Mouse (Mus musculus): ENCODE measurements around the gene Casp2. TPM values are rescaled to one million over a fixed set of nuclear protein-coding genes. Genes with fewer than 3 reads are reported as not detected.

Gene Casp2
- 10 to 100 TPM; 29.7 to 35.5 TPM for total RNA-seq (2021)

- intact Hi-C loops (cut with DNase I): loop anchor here (5.0 kb wide), 3 partner anchors 37 to 657 kb away; partner anchors contain the start of genes Ephb6 and Fam131b
- peak; percentile 98 to 99 for DNase-seq (ENCODE audit: extremely low spot score in 1 of 2, low spot score in 2 of 2)
Observed at GRCm38 (mm10) chr6:42264626-42265312, at the start of gene Casp2. Gene Casp2 (plus strand): TSS chr6:42264985.

DNA sequence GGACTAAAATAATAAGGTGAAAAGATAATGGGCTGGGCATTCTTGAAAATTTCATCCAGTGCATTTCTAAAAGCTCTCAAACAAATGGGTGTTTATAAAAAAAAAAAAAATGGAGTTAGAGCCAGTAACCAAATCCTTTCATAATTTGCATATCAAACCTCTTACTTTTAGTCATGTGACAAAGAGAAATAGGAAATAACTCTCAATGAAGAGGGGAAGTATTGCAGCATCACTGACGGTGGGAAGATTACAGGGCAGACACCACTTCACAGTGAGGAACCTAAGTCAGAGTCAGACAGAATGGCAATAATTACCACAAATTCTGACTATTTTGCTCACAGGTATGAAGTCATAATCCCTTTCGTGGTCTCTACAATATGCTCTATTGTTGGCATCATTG, 49.8 kb upstream of the Casp2 start, which contains the start of gene Tas2r144:
TSS of gene Tas2r144 (plus strand) at position 301 of the 400 bp plus-strand sequence.
- DNase-seq (ENCODE audit: extremely low spot score in 1 of 2, low spot score in 2 of 2): no peak
- intact Hi-C loops (cut with DNase I): no loop called here

DNA sequence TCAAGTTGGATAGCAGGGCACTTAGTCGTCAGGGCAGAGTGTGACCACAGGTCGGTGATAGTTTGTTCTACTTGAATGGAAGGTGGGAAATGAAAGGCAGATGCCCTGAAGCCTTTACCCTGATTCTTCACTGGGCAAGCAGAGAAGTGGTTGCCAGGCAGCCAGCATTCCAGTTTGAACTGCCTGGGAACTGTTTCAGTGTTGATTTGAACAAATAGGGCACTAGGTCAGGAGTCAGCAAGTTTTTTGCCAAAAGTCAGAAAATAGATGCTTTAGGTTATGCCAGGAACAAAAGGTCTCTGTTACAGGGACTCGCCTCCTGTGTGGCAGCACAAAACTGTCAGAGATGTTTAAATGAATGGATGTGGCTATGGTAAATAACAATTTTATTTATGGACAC, 42.5 kb upstream of the Casp2 start:
- DNase-seq (ENCODE audit: extremely low spot score in 1 of 2, low spot score in 2 of 2): no peak
- intact Hi-C loops (cut with DNase I): no loop called here

GRCm38 (mm10) chr6:42225046-42225445, 39.7 kb upstream of the Casp2 start:
- intact Hi-C loops (cut with DNase I): loop anchor here (5.0 kb wide), 1 partner anchor 37 kb away; the partner anchor contains the start of genes Casp2 and Tmem139
- DNase-seq (ENCODE audit: extremely low spot score in 1 of 2, low spot score in 2 of 2): no peak

- intact Hi-C loops (cut with DNase I): loop anchor here (2.0 to 5.0 kb wide), 2 partner anchors 35 to 355 kb away; partner anchors contain the start of genes Casp2 and Tmem139
- DNase-seq (ENCODE audit: extremely low spot score in 1 of 2, low spot score in 2 of 2): peak; percentile 39 to 54
Observed at GRCm38 (mm10) chr6:42227240-42228101, 37.3 kb upstream of the Casp2 start.

- intact Hi-C loops (cut with DNase I): loop anchor here (5.0 kb wide), 1 partner anchor 33 kb away; the partner anchor contains the start of genes Casp2 and Tmem139
Observed at GRCm38 (mm10) chr6:42229610-42230009, 35.2 kb upstream of the Casp2 start.

DNA sequence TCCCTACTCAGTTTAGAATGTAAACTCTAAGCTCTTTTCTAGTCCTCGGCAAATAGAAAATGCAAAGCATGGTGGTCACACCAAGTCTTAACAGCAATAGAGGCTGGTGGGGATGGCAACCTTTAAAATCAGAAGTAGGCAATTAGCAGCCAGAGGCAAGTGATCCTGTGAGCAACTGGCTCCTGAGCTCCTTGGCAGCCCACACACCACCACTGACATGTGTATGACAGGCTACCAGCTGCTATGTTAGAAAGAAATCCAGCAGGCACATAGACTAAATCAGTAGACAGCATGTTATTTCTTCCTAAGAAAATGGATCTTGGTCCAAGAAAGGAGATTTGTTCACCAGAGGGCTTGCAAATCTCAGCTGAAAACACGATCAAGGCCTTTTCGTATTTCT, 33.6 kb upstream of the Casp2 start:
- intact Hi-C loops (cut with DNase I): no loop called here
- DNase-seq (ENCODE audit: extremely low spot score in 1 of 2, low spot score in 2 of 2): peak in 1 of 2 experiments; percentile 15

More at GRCm38 (mm10) chr6:42229610-42230009, 35.2 kb upstream of the Casp2 start:
- no peak for DNase-seq (ENCODE audit: extremely low spot score in 1 of 2, low spot score in 2 of 2)

DNA sequence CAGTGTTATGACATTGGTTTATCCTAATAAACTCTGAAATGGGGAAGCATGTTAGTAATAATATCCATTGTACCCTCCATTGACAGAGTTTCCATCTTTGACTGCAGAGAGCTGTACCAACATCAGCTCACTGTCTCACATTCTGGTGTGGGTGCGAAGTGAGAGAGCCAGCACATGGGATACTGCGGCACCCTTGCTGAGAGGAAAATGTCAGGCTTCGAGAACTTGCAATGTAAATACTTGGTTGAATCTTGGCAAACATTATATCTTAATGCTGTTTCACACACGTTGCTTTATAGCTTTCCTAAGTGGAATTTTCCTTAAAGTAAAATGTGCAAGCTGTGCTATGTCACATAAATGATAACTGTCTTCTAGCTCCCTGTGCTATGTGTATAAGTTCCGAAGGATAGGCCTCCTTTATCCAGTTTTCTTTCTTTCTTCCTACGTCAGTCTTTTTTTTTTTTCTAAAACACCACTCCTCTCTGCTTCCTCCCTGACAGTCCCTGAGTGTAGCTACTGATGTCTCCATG, 27.4 kb upstream of the Casp2 start:
- no peak for DNase-seq (ENCODE audit: extremely low spot score in 1 of 2, low spot score in 2 of 2)
- intact Hi-C loops (cut with DNase I): no loop called here

DNA sequence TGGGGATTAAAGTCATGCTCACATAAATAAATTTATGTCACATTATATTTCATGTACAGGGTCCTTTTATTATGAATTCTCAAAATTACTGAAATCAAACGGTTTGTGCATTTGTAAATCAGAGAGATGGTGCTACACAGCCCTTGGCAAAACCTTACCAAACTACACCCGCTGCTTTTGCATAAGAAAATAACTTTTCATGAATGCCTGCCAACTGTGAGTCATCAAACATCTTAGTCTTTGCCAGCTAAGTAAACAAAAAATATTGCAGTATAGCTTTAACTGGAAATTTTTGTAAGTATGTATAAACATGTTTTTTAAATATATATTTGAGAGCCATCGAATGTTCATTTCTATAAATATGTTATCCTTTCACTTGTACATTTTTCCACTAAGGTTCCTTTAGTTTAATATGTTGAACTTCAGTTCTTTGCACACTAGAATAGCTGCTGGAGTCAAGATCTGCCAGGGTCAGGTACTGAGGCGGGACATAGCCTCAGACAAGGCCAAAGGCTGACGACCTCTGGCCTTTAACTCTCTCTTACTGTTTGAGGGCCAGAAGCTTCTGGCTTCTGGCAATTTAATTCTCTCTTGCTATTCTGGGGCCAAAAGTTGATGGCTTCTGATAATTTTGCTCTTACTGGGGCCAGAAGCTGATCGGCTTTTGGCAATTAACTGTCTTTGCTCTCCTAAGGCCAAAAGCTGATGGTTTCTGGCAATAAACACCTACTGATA, 23.3 kb upstream of the Casp2 start:
- DNase-seq (ENCODE audit: extremely low spot score in 1 of 2, low spot score in 2 of 2): no peak
- intact Hi-C loops (cut with DNase I): no loop called here

DNA sequence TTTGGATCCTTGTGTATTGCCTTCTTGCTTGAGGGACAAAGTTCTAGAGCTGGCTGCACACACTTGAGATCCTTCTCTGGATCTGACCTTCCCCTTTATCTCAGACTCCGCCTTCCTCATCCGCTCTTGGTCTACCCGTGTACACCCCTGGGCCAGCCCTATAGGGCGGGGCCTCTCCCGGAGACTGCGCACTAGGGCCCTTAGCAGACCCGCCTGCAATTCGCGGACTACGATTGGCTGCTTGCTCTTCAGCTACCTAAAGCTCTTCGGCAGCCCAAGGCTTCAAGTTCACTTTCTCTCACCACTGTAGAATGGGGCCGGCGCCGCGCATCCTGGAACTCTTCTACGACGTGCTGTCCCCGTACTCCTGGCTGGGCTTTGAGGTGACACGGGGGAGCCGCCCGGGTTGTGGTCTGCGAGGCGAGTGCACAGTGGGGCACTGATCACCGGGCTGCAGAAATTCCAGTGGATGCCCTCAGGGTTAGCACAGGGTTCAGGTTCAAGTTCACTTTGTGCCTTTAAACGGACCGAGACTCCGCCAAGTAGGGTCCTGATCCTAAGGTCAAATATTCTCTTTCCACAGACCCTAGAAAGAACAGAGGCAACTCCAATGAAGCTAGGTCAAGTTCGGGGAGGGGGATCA, 19.0 kb upstream of the Casp2 start, which contains the start of gene Gstk1:
TSS of gene Gstk1 (plus strand) at position 225 of the 643 bp plus-strand sequence.
- DNase-seq (ENCODE audit: extremely low spot score in 1 of 2, low spot score in 2 of 2): peak; percentile 51 to 88
- intact Hi-C loops (cut with DNase I): no loop called here

DNA sequence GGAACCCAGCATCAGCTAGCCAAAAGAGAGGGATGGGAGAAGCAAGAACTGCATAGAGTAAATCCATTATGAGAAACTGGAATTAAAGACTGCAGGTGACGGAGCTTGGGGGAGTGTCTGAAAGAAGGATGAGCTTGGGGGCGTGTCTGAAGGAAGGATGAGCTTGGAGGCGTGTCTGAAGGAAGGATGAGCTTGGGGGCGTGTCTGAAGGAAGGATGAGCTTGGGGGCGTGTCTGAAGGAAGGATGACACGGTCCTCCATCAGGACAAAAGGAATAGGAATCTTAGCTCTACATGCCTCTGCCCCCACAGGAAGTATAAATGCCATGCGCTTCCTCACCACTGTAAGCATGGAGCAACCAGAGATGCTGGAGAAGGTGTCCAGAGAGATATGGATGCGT, 17.6 kb upstream of the Casp2 start:
- intact Hi-C loops (cut with DNase I): no loop called here
- DNase-seq (ENCODE audit: extremely low spot score in 1 of 2, low spot score in 2 of 2): peak in 1 of 2 experiments; percentile 49

DNA sequence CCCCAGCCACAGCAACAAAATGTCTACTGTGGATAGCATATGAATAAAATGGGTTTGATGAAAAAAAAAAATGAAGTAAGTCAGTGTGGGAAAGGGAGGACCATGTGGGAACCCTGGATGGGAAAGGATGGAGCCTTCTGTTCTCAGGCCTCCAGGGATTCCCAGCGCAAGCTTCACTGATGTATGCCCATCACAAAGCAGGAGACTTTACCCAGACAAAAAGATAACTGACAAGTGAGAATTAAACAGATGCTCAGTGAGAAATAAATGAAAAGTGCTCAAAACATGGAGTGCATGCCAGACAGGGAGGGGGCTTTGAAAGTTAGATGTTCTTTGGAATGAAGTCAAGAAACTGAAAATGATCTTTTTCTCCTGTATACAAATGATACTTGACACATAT, 16.8 kb upstream of the Casp2 start:
- no peak for DNase-seq (ENCODE audit: extremely low spot score in 1 of 2, low spot score in 2 of 2)
- intact Hi-C loops (cut with DNase I): no loop called here

DNA sequence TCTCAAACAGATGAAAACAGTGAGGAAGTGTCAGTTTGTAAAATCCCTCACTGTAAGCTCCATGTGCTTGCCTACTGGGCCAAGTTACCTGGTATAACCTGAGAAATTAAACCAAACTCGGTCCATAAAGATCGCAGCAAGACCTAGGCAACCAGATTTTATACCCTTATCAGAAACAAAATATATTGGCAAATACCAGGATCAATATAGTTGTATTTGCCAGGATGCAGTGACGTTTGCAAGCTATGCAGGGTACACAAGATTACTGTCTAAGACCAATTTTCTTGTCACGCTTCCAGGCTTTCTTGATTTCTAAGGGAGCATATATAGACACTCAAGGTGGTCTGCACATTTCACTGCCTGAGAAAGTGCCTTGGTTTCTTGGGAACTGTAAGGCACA, 13.0 kb upstream of the Casp2 start:
- intact Hi-C loops (cut with DNase I): no loop called here
- no peak for DNase-seq (ENCODE audit: extremely low spot score in 1 of 2, low spot score in 2 of 2)

DNA sequence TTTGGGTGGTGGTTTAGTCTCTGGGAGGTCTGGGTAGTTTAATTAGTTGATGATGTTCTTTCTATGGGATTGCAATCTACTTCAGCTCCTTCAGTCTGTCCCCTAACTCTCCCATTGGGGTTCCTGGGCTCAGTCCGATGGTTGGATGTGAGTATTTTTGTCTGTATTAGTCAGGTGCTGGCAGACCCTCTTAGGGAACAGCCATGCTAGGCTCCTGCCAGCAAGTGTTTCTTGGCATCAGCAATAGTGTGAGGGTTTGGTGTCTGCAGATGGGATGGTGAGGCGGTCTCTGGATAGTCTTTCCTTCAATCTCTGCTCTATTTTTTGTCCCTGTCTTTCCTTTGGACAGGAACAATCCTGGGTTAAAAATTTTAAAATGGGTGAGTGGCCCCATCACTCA, 11.7 kb upstream of the Casp2 start:
- DNase-seq (ENCODE audit: extremely low spot score in 1 of 2, low spot score in 2 of 2): no peak
- intact Hi-C loops (cut with DNase I): no loop called here

DNA sequence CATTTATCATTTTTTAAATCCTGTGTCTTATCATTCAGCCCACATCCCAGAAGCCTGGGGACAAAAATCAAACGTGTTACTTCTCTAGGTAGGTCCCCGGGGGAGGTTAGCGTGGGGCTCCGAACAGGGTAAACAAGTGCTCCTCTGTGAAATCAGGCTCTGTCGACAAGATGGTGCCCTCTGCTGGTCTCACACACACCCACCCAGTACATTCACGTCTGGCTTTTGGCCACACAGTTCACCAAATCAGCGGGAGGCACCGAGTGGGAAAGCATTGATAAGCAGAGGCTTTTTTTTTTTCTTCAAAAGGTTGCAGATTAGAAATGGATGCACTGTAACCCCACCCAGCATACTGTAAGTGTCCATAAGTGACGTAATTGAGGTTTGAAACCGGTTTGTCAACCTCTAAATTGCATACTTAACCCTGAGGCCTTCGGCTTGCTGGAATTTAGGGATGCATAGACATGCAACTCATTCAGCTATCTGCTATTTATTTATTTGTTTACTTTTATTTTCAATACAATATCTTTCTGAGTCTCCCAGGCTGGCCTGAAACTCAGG, 7.4 kb upstream of the Casp2 start:
- DNase-seq (ENCODE audit: extremely low spot score in 1 of 2, low spot score in 2 of 2): peak in 1 of 2 experiments; percentile 48
- intact Hi-C loops (cut with DNase I): no loop called here

DNA sequence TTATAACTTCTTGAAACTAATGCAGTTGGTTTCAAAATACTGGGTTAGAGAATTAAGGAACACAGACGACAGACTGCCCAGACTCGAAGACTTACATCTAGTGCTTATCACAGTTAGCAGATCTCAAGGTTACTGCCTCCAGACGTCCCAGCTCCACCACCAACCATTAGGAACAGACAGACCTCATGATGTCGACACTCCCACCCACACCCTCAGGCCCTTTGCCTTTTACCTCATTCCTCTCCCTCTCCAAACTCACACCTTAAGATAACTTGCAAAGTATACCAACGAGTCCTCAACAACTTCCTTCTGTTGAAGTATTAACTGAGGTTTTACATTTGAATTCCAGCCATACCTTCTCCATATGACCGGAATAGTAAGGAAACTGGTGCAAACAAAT, 4.4 kb upstream of the Casp2 start:
- no peak for DNase-seq (ENCODE audit: extremely low spot score in 1 of 2, low spot score in 2 of 2)
- intact Hi-C loops (cut with DNase I): loop anchor here (5.0 kb wide), 1 partner anchor 33 kb away; no protein-coding TSS in a partner anchor

- no peak for DNase-seq (ENCODE audit: extremely low spot score in 1 of 2, low spot score in 2 of 2)
- intact Hi-C loops (cut with DNase I): loop anchor here (5.0 kb wide), 1 partner anchor 34 kb away; no protein-coding TSS in a partner anchor
Observed at GRCm38 (mm10) chr6:42261524-42262170, 3.1 kb upstream of the Casp2 start, which contains the start of gene Tmem139. Gene Tmem139 (plus strand): TSS chr6:42261970.

Measured in left cerebral cortex, postnatal 10 days (tissue).